Mouse (Mus musculus) G1E-ER4 (cell line): Measurements from ENCODE around the gene Dnah10. TPM values are rescaled to one million over a fixed set of nuclear protein-coding genes. Genes with fewer than 3 reads are reported as not detected.

Experiments used
- GATA1 ChIP-seq: IDR thresholded peaks from one replicate; pipeline ENCODE4 v1.8.0; 2012; ENCODE audit warnings: low read length, inconsistent platforms
- polyA plus RNA-seq: library from polyadenylated mRNA; stranded (reverse); fragments of >175 nt; gene quantifications from 2 replicates; pipeline ENCODE4 v1.2.3, GENCODE M21; 2012

Dnah10 gene
- polyA plus RNA-seq, 1 experiment: not detected

DNA sequence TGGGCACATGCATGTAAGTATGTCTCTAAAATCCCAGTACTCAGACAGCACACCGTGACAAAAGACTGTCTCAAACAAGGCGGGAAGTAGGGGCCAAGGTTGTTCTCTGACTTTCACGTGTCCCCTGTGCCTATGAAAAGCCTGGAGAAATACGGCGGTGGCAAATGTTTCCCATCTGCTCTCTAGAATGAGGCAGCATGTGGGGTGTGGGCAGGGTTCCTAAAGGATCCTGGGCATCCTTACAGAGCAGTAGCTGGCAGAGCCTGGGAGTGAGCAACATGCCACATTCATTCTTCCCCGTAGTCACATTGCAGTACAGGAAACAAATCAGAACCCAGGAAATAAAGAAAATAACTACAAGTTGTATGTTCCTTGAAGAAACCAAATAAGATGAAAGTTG lies 159.0 kb downstream of the Dnah10 start:
- no peak for TF ChIP-seq GATA1

Other genes starting within 250 kb of the Dnah10 start
- gene Rilpl2, start 246.7 kb upstream of the Dnah10 start, polyA plus RNA-seq: 25.3 and 30.6 TPM in 2 replicates
- gene Snrnp35, start 242.0 kb upstream of the Dnah10 start, polyA plus RNA-seq: 30.2 and 35.0 TPM in 2 replicates
- 2.0 and 4.2 TPM in 2 replicates for gene Rilpl1, start 193.7 kb upstream of the Dnah10 start, polyA plus RNA-seq
- 105 and 184 TPM in 2 replicates for gene Tmed2, start 184.4 kb upstream of the Dnah10 start, polyA plus RNA-seq
- 17.9 and 38.4 TPM in 2 replicates for gene Ddx55, start 172.2 kb upstream of the Dnah10 start, polyA plus RNA-seq
- gene Eif2b1, start 146.0 kb upstream of the Dnah10 start, polyA plus RNA-seq: 7.9 and 8.9 TPM in 2 replicates
- 2.8 and 5.6 TPM in 2 replicates for gene Gtf2h3, start 145.9 kb upstream of the Dnah10 start, polyA plus RNA-seq
- gene Atp6v0a2, start 96.5 kb upstream of the Dnah10 start, polyA plus RNA-seq: 8.2 and 8.5 TPM in 2 replicates
- 3.4 and 3.9 TPM in 2 replicates for gene Ccdc92, start 137.3 kb downstream of the Dnah10 start, polyA plus RNA-seq
- gene Zfp664, start 137.6 kb downstream of the Dnah10 start, polyA plus RNA-seq: 36.7 and 48.8 TPM in 2 replicates